In genomic region chr14:101503168-101503961, GRCm38 (mm10) we compare ENCODE assay signal across 25 mouse cellular contexts.
DNase-seq lines count a peak whose midpoint lies in the region; ATAC-seq and TF ChIP-seq lines count a peak whose summit lies in the region.
"Had no signal": no experiment of that assay in that cellular context is flagged by ENCODE, and none has a peak within 500 bp of the region (broad histone marks: within the 10 kb centered on the region; RNA-seq: fewer than 3 reads in every experiment).

No protein-coding gene starts in this region.

- no peaks in the 10 kb centered on the region for H3K27me3 ChIP-seq in midbrain, embryonic 11.5 days (ENCODE audit: control insufficient read depth, insufficient read depth, low read length)
- no peaks in the 10 kb centered on the region for H3K27me3 ChIP-seq in midbrain, postnatal 0 days (ENCODE audit: insufficient read depth, low read length)
- H3K27me3 ChIP-seq in CH12.LX (replicated peaks), result no peaks in the 10 kb centered on the region
- no peaks in the 10 kb centered on the region for H3K27me3 ChIP-seq in forebrain, embryonic 14.5 days (replicated peaks; ENCODE audit: control insufficient read depth, insufficient read depth, low read length)
- H3K27me3 ChIP-seq: embryonic facial prominence, embryonic 15.5 days; hindbrain, embryonic 12.5 days; intestine, embryonic 15.5 days; Patski had no signal

- H3K9ac ChIP-seq in midbrain, embryonic 11.5 days (ENCODE audit: low read length), result no peak overlapping the region
- H3K9ac ChIP-seq in midbrain, postnatal 0 days (replicated peaks; ENCODE audit: low read length, poor library complexity, severe bottlenecking), result no peak overlapping the region
- no peak overlapping the region for H3K9ac ChIP-seq in CH12.LX (ENCODE audit: insufficient read depth, low read depth)
- H3K9ac ChIP-seq in forebrain, embryonic 14.5 days (ENCODE audit: low read length), result no peak overlapping the region
- H3K9ac ChIP-seq: embryonic facial prominence, embryonic 15.5 days; hindbrain, embryonic 12.5 days; intestine, embryonic 15.5 days had no signal

- no peak overlapping the region for H3K27ac ChIP-seq in midbrain, embryonic 11.5 days (ENCODE audit: low read depth, low read length)
- H3K27ac ChIP-seq in midbrain, postnatal 0 days (ENCODE audit: low read depth, low read length), result no peak overlapping the region
- H3K27ac ChIP-seq in CH12.LX (ENCODE audit: insufficient read depth, low read depth), result peak overlapping the region; percentile 24; the same call in 1 of the 2 replicates
- no peak overlapping the region for H3K27ac ChIP-seq in forebrain, embryonic 14.5 days (ENCODE audit: low read depth, low read length)
- H3K27ac ChIP-seq: embryonic facial prominence, embryonic 15.5 days; forebrain, embryonic 10.5 days; heart, adult 2 months; hindbrain, embryonic 12.5 days; intestine, embryonic 15.5 days had no signal

- no peak for TF ChIP-seq POLR2A in CH12.LX (IDR thresholded peaks at IDR 0.05; ENCODE audit: low read depth, low read length)

- WGBS in midbrain, embryonic 11.5 days, result 87% methylated on average over 3 of the region's 3 CpGs
- 90% methylated on average over 3 of the region's 3 CpGs for WGBS in midbrain, postnatal 0 days
- WGBS in forebrain, embryonic 14.5 days, result 77% methylated on average over 3 of the region's 3 CpGs

- H3K36me3 ChIP-seq in midbrain, embryonic 11.5 days (ENCODE audit: control insufficient read depth, insufficient read depth, low read length), result no peaks in the 10 kb centered on the region
- H3K36me3 ChIP-seq in midbrain, postnatal 0 days (ENCODE audit: insufficient read depth, low read length), result no peaks in the 10 kb centered on the region
- peaks cover 0 to 40% of the 10 kb centered on the region in 2 experiments for H3K36me3 ChIP-seq in CH12.LX (replicated peaks in 1 of 2; ENCODE audit: control insufficient read depth in 1 of 2, insufficient read depth in 1 of 2, low read length in 1 of 2)
- H3K36me3 ChIP-seq in forebrain, embryonic 14.5 days (ENCODE audit: control insufficient read depth, insufficient read depth, low read length), result no peaks in the 10 kb centered on the region
- H3K36me3 ChIP-seq: embryonic facial prominence, embryonic 15.5 days; forebrain, embryonic 10.5 days; hindbrain, embryonic 12.5 days; intestine, embryonic 15.5 days had no signal

- H3K79me2 ChIP-seq in CH12.LX (replicated peaks; ENCODE audit: control insufficient read depth, extremely low read depth, insufficient read depth, poor library complexity, severe bottlenecking), result no peaks in the 10 kb centered on the region

- no peaks in the 10 kb centered on the region for H3K9me3 ChIP-seq in midbrain, embryonic 11.5 days (ENCODE audit: control insufficient read depth, low read length)
- no peaks in the 10 kb centered on the region for H3K9me3 ChIP-seq in midbrain, postnatal 0 days (ENCODE audit: low read length)
- H3K9me3 ChIP-seq in CH12.LX (replicated peaks; ENCODE audit: low read length), result no peaks in the 10 kb centered on the region
- no peaks in the 10 kb centered on the region for H3K9me3 ChIP-seq in forebrain, embryonic 14.5 days (replicated peaks; ENCODE audit: control insufficient read depth, low read length)
- H3K9me3 ChIP-seq: embryonic facial prominence, embryonic 15.5 days; forebrain, embryonic 10.5 days; hindbrain, embryonic 12.5 days; intestine, embryonic 15.5 days had no signal

- no peak for ATAC-seq in midbrain, embryonic 11.5 days (ENCODE audit: low FRiP score)
- ATAC-seq in midbrain, postnatal 0 days (ENCODE audit: low FRiP score), result no peak
- ATAC-seq in granulocyte monocyte progenitor cell, adult 5-6 weeks (replicated peaks; ENCODE audit: poor library complexity, severe bottlenecking), result 0 out of 2 replicates have a peak, but pooled peaks have one; percentile 42
- ATAC-seq in forebrain, embryonic 14.5 days, result no peak
- ATAC-seq: activated CD4-positive, CD25-positive, alpha-beta regulatory T cell, adult 4 months; forebrain, embryonic 16.5 days; hindbrain, embryonic 16.5 days; intestine, embryonic 15.5 days; Patski had no signal

- dilution Hi-C loops in CH12.LX (cut with MboI; ENCODE audit: extremely low pct_ligation_motif_present, extremely low pct_unique_long_range_greater_than_20kb, low sequenced_read_pairs), result no loop called here

- no peak for TF ChIP-seq CTCF in midbrain, postnatal 0 days (IDR thresholded peaks at IDR 0.05)
- no peak for TF ChIP-seq CTCF in CH12.LX (conservative IDR thresholded peaks at IDR 0.05 in 1 of 2, IDR thresholded peaks at IDR 0.05 in 1 of 2; ENCODE audit: low read depth in 2 of 2, low read length in 2 of 2)

- no peak for TF ChIP-seq EP300 in CH12.LX (IDR thresholded peaks at IDR 0.05; ENCODE audit: low read length)

- in situ Hi-C loops in CH12.LX (cut with MboI; ENCODE audit: low pct_ligation_motif_present, low pct_unique_long_range_greater_than_20kb, low sequenced_read_pairs), result no loop called here

- DNase-seq in midbrain, embryonic 11.5 days (ENCODE audit: low spot score, missing footprints), result peak; percentile 49
- no peak for DNase-seq in midbrain, postnatal 0 days (ENCODE audit: low spot score)
- peak; percentile 63 for DNase-seq in CH12.LX (ENCODE audit: extremely low read depth)
- no peak for DNase-seq in forebrain, embryonic 14.5 days (ENCODE audit: low spot score)
- DNase-seq in left cerebral cortex, postnatal 10 days (ENCODE audit: extremely low spot score in 1 of 2, low spot score in 2 of 2), result no peak
- no peak for DNase-seq in layer of hippocampus, adult 9-11 months
- DNase-seq: adrenal gland, postnatal 14 days; cerebellum, adult 18-20 months; cerebellum, adult 9-11 months; cerebellum, postnatal 36 days; embryo, embryonic 11 days; gastrocnemius, postnatal 10 days; heart, adult 2 months; heart, postnatal 36 days had no signal

- H3K4me1 ChIP-seq in midbrain, embryonic 11.5 days (ENCODE audit: control insufficient read depth, insufficient read depth, low read length), result no peaks in the 10 kb centered on the region
- H3K4me1 ChIP-seq in midbrain, postnatal 0 days (ENCODE audit: insufficient read depth, low read length), result no peaks in the 10 kb centered on the region
- H3K4me1 ChIP-seq in CH12.LX (ENCODE audit: control insufficient read depth in 1 of 2, insufficient read depth in 2 of 2), result peaks cover 7 to 86% of the 10 kb centered on the region in 2 experiments
- peaks cover 6% of the 10 kb centered on the region; the same call in 1 of the 2 replicates for H3K4me1 ChIP-seq in forebrain, embryonic 14.5 days (ENCODE audit: control insufficient read depth, insufficient read depth, low read length)
- H3K4me1 ChIP-seq: embryonic facial prominence, embryonic 15.5 days; hindbrain, embryonic 12.5 days; intestine, embryonic 15.5 days had no signal

- intact Hi-C loops in left cerebral cortex, postnatal 10 days (cut with DNase I), result no loop called here

- no peak for TF ChIP-seq RAD21 in CH12.LX (IDR thresholded peaks at IDR 0.05; ENCODE audit: low read depth, low read length)

- no peak overlapping the region for H3K4me2 ChIP-seq in midbrain, embryonic 11.5 days
- H3K4me2 ChIP-seq in midbrain, postnatal 0 days (ENCODE audit: low read depth, low read length, poor library complexity, severe bottlenecking), result no peak overlapping the region
- no peak overlapping the region for H3K4me2 ChIP-seq in CH12.LX (ENCODE audit: insufficient read depth, low read depth, poor library complexity, severe bottlenecking)
- no peak overlapping the region for H3K4me2 ChIP-seq in forebrain, embryonic 14.5 days (ENCODE audit: low read length)
- H3K4me2 ChIP-seq: embryonic facial prominence, embryonic 15.5 days; heart, embryonic 11.5 days; hindbrain, embryonic 12.5 days; intestine, embryonic 15.5 days had no signal

- no peak overlapping the region for H3K4me3 ChIP-seq in midbrain, embryonic 11.5 days (ENCODE audit: low read depth, low read length)
- H3K4me3 ChIP-seq in midbrain, postnatal 0 days (ENCODE audit: low read depth, low read length), result no peak overlapping the region
- no peak overlapping the region for H3K4me3 ChIP-seq in CH12.LX (replicated peaks in 1 of 3; ENCODE audit: low read depth in 2 of 3, low read length in 2 of 3, poor library complexity in 1 of 3)
- H3K4me3 ChIP-seq in forebrain, embryonic 14.5 days (ENCODE audit: low read depth, low read length), result no peak overlapping the region
- H3K4me3 ChIP-seq: embryonic facial prominence, embryonic 15.5 days; erythroblast, embryonic 14.5 days; forebrain, embryonic 10.5 days; heart, adult 2 months; hindbrain, embryonic 12.5 days; intestine, embryonic 15.5 days had no signal

TF ChIP-seq in CH12.LX, 34 proteins besides CTCF, POLR2A, EP300 and RAD21:
- peak; percentile 65 for TF ChIP-seq ETS1 (conservative IDR thresholded peaks at IDR 0.05; ENCODE audit: low read depth, low read length)
- no peak for TF ChIP-seq MAFK (IDR thresholded peaks at IDR 0.05; ENCODE audit: insufficient replicate concordance, low read length)

Comparison
In these comparisons a context has a peak if more than half of its experiments do, and no peak if none do; other contexts are left out.
1. DNase-seq: peak in midbrain, embryonic 11.5 days (single experiment) and CH12.LX (single experiment); none in midbrain, postnatal 0 days (single experiment), forebrain, embryonic 14.5 days (single experiment), left cerebral cortex, postnatal 10 days (0 of 2) and layer of hippocampus, adult 9-11 months (single experiment).